Mouse (Mus musculus) brain, embryonic 18.5 days (tissue): ENCODE measurements around the gene 4833439L19Rik.
"Not testable (repeated sequence)": the region's sequence is repeated elsewhere in the genome, so short reads cannot be mapped to it uniquely, and the experiment has no call there.

Source experiments
- DNase-seq: peaks from one replicate; pipeline ENCODE4 v3.0.0-alpha.2; 2012; ENCODE audit warnings: low read depth, low spot score

4833439L19Rik gene

DNA sequence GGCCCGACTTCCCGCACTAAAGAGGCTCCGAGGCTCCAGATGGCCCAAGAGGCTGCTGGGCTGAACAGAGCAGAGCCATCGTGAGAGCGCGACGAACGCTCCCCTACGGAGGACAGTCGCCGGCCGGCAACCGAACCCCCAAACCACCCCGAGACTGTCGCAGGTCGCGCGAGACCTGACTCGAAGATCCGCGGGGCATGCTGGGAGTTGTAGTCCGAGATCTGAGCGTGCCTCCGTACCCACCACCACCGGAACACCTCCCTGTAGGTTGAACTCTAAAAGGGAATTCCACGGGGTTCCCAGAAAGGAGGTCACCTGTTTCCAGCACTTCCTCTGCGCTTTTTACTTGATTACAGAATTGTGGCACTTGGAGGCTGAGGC, at the start of gene 4833439L19Rik:
4833439L19Rik (minus strand) TSS at position 235 of the 381 bp plus-strand sequence.
- peak; percentile 89 for DNase-seq

DNA sequence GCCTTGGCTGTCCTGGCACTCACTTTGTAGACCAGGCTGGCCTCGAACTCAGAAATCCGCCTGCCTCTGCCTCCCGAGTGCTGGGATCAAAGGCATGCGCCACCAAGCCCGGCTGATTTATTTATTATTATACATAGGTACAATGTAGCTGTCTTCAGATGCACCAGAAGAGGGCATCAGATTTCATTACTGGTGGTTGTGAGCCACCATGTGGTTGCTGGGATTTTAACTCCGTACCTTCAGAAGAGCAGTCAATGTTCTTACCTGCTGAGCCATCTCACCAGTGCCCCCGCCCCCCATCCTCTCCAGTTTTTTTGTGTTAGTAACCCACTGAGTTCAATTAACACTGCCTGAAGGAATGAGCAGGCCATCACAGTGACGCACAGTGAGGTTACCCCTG, 47.9 kb upstream of the 4833439L19Rik start:
- not testable (repeated sequence) for DNase-seq

DNA sequence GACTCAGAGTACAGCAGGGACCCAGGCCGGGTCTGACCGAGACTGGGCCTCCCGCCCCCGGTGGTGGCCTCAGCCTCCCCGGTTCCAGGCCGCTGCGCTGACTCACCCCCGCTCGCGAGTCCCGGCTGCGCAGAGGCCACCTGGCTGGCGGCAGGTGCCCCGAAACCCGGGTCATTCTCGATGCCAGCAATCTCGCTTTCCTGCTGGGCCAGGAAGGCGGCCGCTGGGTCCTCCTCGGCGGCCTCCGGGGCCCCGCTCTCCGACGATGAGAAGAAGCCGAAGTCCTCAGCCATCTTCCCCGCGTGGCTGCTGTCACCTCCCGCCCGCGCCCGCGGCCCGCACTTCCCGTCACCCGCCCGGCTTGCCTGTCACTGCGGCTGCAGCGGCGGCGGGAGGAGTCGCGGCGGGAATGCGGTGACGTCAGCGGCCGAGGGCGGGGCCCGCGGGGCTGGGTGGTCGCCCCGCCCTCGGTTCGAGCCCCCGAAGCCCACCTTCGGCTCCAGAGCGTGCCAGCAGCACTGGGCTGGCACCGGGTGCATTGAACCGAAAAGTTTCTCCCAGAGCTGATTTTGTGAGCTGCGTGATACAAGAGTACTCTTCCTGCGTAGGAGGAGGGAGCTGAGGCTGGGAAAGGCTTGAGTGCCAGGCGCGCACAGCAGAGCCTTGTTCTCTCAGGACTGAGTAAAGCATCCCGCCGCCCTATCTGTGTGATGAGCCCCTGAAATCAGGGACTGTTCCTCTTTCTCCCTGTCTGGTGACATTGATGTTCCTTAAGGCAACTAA, 45.9 kb upstream of the 4833439L19Rik start, which contains the start of gene Cltb:
Cltb (minus strand) TSS at position 373 of the 783 bp plus-strand sequence.
- DNase-seq, result no peak

DNA sequence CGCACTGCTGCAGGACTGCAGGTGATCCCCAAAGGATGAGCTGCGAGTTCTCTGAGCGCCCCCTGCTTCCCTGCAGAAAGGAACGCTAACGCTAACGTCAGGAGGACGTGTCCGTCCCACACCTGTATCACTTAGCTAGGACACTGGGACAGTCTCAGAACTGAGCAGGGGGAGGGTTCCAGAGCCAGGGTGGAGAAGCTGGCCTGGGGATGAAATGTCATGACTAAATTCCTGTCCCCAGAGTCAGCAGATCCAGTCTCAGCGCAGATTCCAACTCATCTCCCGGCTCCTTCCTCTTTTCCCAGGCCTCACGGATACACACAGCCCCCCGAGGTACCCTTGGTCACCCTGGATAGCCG, 45.4 kb upstream of the 4833439L19Rik start:
- DNase-seq, result no peak

DNA sequence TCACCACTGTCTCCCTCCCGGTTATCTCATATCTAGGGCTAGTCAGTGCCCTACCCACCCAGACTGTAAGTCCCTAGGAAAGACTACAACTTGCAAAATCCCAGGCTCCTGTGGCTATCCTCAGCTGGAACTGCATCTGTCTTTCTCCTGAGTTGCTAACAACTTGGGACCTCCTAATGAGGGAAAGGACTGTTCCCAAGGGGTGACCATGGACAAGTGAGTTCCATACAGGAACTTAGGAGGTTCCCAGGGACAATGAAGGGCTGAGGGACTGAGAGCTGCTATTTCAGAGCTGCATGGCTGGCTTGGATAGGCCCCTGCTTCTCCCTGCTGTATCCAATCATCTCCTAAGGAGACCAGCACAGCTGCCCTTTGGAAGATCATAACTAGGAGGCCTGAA, 44.1 kb upstream of the 4833439L19Rik start:
- no peak for DNase-seq

DNA sequence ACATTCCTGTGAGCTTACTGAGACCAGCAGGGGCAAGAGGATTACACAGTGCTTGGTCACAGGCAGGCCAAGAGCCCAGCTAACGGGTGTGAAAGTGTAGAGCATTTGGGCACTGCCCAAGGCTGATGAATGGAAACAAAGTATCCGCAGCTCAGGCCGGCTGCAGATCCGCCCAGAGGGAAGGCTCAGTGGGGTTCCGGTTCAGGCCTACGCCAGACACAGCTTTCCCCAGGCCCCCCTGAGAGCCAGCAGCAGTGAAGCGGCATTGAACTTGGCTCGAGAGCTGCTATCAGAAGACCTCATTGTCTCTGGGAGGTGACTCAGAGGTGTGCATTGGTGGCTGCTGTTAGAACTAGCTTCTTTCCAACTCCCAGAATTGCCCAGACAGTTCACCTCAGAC, 43.4 kb upstream of the 4833439L19Rik start:
- no peak for DNase-seq

DNA sequence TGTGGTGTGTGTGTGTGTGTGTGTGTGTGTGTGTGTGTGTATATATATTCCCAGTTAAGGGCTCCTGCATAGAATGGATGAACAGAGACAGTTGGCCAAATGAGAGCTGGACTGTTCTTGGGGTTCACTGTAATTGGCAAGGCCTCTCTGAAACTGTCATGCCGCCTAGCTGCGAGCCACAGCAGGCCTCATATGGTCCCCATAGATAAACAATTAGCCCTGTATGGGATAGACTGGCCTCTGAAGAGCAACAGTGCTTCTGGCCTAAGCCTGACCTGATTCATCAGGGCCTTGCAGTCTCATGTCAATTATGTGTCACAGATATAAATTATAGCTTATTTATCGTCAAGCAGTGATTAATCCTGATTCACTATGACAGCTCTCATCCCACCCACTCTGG, 42.8 kb upstream of the 4833439L19Rik start:
- no peak for DNase-seq

DNA sequence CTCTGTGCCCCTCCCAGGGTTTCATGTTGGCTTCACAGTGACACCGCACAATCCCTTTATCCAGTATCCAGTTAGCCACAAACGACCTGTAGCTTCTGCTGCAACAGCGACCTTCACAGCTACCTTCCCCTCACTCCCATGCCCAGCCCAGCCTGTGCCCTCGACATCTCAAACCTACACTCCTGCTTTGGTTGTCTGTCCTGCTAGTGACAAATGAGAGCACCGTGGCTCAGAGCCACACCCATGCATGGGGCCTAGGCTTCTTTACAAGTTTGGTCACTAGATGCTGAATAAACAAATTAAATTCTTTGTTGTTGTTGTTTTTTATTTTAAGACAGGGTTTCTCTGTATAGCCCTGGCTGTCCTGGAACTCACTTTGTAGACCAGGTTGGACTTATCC, 42.0 kb upstream of the 4833439L19Rik start:
- DNase-seq, result no peak

DNA sequence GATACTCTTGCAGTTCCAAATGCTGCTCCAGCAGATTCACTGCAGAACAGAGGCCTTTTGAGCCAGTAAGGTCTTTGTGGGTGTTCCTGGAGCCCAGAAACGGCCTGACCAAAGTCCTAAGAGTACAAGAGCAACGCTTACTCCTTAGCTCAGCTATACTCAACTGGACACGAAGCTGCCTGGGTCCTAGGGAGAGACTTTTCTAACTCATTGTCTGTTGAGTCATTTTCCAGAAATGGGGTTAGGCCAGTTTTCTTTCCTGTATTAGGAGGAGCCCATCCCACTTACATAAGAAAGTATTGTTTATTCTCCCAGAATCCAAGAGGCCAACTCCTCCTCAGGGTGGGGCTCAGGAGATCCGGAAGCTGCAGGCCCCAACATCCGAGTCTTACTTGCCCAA, 40.2 kb upstream of the 4833439L19Rik start:
- DNase-seq, result no peak

DNA sequence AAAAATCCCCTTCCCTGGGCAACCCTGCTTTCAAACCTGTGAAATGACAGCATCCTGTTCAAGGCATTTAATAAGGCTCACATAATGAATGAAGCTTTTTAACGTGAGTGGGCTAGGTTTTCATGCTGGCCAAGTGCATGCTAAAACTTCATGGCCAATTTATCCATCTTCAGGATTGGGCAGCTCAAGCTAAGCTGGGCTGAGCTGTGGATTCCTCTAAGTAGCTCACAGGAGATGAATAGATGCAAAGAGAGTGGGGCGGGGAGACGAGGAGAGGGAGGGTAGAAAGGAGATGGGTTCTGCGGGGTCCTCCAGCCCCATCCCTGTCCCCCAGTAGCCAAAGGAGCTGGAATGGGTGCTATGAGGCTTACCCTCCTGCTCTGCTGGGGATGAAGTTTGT, 39.0 kb upstream of the 4833439L19Rik start:
- no peak for DNase-seq

DNA sequence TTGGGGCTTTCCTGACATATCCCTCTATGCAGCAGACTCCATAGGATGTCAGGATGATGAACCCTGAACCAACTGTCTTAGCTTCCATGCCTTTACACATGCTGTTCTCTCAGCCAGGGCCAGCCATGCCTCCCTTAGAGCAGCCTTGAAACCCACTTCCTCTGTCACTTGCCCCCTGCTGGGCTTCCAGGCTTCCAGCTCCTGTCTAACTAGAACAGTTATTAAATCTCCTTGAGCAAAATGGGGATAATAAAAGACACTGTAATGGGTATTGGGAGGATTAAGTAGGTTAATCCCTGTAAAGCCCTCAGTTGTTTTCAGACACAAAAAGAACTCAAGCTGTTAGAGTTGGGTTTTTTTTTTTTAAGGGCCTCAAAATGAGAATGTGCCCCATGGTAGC, 38.3 kb upstream of the 4833439L19Rik start:
- DNase-seq, result no peak

DNA sequence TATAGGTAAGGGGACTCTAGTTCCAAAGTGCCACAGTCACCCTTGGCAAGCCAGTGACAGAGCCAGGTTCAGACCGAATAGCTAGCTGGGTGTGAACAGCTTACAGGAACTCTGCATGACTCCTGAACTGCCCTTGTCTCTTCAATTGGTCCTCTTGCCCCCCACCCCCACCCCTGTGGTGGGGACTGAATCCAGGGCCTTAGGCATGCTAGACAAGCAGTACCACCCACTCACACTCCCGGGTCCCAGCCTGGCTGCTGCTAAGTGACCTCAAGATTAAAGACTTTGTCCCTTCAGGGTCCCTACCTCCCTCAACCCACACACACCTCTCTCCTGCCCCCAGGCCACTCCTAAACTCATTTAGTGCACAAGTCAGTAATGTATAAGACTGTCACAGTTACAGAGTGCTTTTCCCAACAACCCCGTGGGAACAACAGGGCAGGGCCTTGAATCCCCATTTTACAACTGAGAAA, 37.4 kb upstream of the 4833439L19Rik start:
- DNase-seq, result no peak

DNA sequence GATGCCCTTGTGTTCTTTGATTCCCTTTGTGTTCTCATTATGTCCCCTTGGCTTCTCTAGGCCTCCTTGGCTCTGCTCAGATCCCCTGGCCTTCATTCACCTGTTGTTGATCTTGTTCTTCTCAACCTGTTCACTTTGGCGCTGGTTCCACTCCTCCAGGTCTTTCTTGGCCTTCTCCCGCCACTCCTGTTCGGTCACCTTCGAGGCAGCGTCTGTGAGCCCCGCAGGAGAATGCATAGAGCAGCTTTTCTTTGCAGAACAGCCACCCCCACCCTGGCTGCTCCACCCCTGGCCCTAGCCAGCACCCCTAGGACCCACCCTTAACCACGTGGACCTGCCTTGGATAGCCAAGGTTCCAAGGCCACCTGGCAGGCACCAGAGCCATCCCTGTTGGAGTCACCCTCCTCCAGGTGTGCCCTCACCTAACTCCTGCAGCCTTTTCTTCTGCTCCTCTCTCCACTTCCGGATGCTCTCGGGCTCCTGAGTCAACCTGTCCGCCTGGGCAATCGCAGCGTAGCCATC, 33.4 kb upstream of the 4833439L19Rik start:
- DNase-seq, result no peak

DNA sequence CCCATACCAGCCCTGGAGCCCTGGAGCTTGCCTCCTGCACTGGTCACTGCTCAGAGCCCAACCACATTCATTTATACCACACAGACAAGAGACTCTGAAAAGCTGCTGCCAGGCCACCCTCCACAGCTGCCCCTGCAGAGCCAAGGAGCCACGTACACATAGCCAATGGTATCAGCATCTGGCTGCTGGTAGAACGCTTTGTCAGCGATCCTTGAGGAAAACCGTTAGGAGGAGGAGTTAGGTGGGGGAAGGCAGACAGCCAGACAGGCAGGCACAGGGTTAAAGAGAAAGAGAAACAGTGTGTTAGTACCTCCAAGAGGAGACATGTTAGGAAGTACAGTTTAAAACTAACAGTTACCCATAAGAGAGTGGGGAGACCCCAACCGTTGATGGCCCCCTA, 31.6 kb upstream of the 4833439L19Rik start:
- DNase-seq, result no peak

DNA sequence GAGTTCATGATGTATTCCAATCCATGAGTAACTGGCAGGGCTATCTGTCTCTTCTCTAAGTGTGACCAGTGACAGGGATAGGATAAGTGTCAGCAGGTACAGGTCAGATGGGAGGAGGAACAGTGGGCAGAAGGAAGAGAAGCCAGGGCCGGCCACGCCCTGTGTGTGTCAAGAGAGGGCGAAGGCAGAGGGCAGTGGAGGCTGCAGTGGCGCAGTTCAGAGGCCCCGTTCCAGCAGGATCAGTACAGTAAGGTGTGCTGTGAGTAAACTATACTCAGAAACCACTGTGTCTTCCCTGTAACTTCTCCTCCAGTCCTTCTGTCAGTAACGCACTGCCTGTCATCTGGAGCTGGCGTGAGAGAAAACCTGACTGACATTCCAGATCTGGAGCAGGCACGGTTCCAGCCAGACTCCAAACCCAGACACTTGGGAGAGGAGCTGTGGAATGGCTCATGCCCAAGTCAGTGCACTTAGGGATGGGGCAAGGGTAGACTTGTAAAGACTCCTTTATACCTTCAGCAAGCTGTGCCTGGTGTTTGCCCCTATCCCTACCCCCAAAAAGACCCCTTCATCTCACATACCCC, 31.0 kb upstream of the 4833439L19Rik start:
- DNase-seq, result no peak

DNA sequence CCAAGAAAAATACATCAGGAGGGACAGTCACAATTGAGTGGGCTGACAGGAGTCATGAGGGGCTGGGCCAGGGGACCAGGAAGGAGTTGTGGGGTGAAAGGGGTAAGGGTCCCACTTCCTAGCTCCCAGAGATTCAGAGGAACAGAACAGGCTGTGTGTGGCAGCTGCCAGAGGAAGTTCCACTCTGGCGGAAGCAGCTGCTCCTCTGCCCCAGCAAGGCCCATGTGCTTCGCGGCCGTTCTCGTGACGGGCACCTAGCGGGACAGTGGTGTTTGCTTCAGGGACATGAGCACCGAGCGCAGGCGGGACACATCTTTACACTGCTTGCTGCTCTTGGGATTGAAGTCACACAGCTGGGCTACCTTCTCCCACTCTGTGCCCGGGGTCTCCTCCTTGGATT, 28.4 kb upstream of the 4833439L19Rik start:
- DNase-seq, result no peak

DNA sequence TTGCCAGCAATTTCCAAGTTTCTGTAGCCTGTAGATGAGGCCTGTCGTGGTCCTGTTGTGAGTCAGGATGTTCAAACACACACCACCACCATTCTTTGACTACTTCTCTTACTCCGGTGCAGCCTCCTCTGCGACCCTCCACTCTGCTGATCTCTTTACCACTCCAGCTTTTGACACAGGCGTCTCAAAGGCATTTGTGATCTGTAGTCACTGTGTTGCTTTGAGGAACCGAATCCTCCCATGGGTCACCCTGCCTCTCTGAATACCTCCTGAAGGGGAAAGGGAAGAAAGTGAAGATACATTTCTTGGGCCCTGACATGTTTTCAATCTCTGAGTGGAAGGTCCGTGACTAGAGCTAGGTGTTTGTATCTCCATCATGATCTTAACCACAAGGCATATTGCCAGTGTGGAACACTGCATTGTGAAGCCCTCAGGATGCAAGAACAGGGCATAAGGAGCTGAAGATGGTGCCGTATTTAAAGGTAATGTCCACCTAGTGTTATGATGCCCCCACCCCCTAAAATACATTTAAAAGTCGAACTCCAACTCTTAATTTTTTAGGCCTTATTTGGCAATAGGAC, 26.6 kb upstream of the 4833439L19Rik start:
- DNase-seq, result no peak

DNA sequence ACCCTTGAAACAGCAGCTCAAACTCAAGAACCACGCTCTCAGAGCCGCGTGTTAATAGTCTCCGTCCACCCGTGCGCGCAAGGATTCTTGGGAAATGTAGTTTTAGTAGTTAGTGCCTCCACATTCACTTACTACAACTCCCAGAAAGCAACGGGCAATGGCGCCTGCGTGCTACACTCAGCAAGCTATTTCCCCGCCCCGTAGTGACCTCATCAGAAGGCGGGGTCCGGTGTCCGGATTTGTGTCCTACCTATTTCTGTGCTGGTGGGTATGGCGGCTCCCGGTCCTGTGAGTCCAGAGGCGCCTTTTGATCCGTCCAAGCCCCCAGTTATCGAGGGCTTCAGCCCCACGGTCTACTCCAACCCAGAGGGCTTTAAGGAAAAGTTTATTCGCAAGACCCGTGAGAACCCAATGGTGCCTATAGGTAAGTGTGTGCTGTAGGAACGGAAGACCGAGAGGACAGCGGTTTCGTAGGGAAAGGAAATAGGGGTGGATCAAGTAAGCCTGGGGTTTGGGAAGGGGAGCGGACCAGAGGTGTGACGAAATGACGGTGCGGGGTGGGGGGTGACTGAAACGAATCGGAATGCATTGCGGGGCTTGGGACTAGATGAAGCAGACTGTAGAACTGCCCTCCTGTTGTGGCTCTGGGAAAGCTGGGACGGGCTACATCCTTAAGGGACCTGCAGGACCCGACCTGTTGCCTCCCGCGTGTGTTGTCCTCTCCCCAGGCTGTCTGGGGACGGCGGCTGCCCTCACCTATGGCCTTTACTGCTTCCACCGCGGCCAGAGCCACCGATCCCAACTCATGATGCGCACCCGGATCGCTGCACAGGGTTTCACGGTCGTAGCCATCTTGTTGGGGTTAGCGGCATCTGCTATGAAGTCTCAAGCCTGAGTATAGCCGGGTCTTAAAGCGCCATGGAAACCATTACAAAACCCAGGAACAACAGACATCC, 25.0 kb upstream of the 4833439L19Rik start, which contains the start of the genes Nop16 and Higd2a:
Nop16 (minus strand) TSS at position 95 of the 956 bp plus-strand sequence.
Higd2a (plus strand) TSS at position 212 of the 956 bp plus-strand sequence.
- peak; percentile 96 for DNase-seq

DNA sequence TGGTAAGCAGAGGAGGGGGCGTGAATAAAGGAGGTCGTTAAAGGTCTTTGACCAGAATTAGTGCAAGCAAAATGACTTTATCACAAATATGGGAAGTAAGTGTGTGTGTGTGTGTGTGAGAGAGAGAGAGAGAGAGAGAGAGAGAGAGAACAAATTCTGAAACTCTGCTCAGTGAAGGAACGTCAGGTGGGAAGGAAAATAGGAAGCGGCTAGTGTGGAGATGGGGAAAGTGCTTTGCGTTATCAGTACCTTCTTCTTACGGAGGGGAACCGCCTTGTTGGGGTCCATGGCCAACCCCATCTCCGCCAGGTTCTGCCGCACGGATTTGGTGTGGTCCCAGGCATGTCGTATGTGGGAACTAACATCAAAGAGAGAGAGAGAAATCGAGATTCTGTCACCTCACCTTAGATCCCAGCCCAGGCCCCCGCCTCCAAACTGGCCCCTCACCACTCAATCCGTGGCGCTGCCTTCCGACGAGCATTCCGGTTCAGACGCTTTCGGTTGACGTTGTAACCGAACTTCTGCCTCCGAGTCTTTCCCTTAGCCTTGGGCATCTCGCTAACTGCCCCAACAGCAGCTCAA, 24.3 kb upstream of the 4833439L19Rik start:
- no peak for DNase-seq

DNA sequence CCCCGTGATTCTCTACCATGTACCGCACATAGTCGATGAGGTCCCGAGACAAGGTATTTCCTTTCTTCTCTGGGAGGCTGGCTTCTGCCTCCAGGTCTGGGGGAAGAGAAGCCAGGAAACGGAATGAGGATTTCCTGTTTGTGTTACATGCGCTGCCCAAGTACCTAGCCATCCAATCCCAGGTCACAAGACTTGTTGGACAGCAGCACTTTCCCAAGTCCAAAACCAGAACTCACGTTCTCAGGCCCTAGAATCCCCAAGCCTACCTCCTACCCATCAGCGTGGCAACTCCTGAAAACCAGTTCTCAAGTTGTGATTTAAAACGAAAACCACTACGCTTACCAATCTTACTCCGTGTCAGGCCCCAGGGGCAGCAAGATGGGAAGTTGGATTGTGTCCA, 20.6 kb upstream of the 4833439L19Rik start:
- no peak for DNase-seq

DNA sequence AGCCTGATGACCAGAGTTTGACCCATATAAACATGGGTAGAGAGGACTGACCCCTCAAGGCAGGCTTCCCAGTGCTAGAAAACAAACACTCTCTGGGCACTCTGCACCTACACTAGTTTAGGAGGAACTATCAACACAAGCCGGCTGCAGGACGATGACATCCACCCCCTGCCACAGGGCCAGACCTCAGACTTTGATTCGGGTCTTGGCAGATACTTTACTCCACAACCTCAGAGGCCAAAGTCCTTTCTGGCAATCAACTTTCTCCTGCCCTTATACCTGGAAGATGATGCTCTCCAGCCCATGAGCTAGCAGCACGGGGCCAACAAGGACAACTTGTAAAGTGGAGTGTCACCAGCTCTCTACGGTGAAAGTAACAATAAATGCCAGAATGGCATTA, 17.6 kb upstream of the 4833439L19Rik start:
- DNase-seq, result no peak
